Mouse (Mus musculus) kidney, postnatal 0 days (tissue): ENCODE results near the gene Tmem50a. TPM values are rescaled to one million over a fixed set of nuclear protein-coding genes. Genes with fewer than 3 reads are reported as not detected.
A peak's percentile ranks its signal among the peaks of the same experiment; 100 is the strongest.

Source experiments
- ATAC-seq: fragments of 200-750 bp; cut with Nextera tagmentation; replicated peaks from 2 replicates; pipeline ENCODE4 v1.8.0; 2017; ENCODE audit warnings: low read depth, moderate number of reproducible peaks, moderate TSS enrichment, moderate library complexity; ENCODE audit not compliant: low FRiP score
- DNase-seq: peaks from one replicate; pipeline ENCODE4 v3.0.0-alpha.2; 2016; ENCODE audit warnings: low spot score
- H3K27ac ChIP-seq: fragments of 300-500 bp; sonication (generic); 2 replicates; pipeline ENCODE4 v1.5.1; 2014; ENCODE audit warnings: mild to moderate bottlenecking
- H3K27me3 ChIP-seq: fragments of 300-500 bp; sonication (generic); 2 replicates; pipeline ENCODE4 v1.6.1; 2014; ENCODE audit warnings: low read length, mixed read lengths; ENCODE audit not compliant: insufficient read depth
- H3K36me3 ChIP-seq: fragments of 300-500 bp; sonication (generic); 2 replicates; pipeline ENCODE4 v1.6.1; 2014; ENCODE audit warnings: low read length, mixed read lengths; ENCODE audit not compliant: insufficient read depth
- H3K4me1 ChIP-seq: fragments of 300-500 bp; sonication (generic); replicated peaks from 2 replicates; pipeline ENCODE4 v1.6.1; 2014; ENCODE audit warnings: antibody characterized with exemption, low read length, mixed read lengths; ENCODE audit not compliant: insufficient read depth
- H3K4me2 ChIP-seq: fragments of 300-500 bp; sonication (generic); 2 replicates; pipeline ENCODE4 v1.6.1; 2014; ENCODE audit warnings: mild to moderate bottlenecking, low read length, moderate library complexity, mixed read lengths
- H3K4me3 ChIP-seq: fragments of 300-500 bp; sonication (generic); replicated peaks from 2 replicates; pipeline ENCODE4 v1.5.1; 2014; ENCODE audit warnings: low read depth, low read length
- H3K9ac ChIP-seq: fragments of 300-500 bp; sonication (generic); 2 replicates; pipeline ENCODE4 v1.6.1; 2014; ENCODE audit warnings: low read depth, low read length
- H3K9me3 ChIP-seq: fragments of 300-500 bp; sonication (generic); replicated peaks from 2 replicates; pipeline ENCODE4 v1.6.1; 2016; ENCODE audit warnings: low read length, inconsistent platforms, mixed read lengths
- CTCF ChIP-seq: IDR thresholded peaks from 2 replicates; pipeline ENCODE4 v1.5.1; 2016; ENCODE audit warnings: antibody characterized with exemption, low read depth, mild to moderate bottlenecking, moderate library complexity
- WGBS: fragments of 180-500 bp; shearing (Covaris S2); extraction: QIAGEN DNeasy Blood & Tissue Kit; methylation state at CpG from one replicate; pipeline ENCODE4 v1.1.7; 2014; 5-methylcytosine and 5-hydroxymethylcytosine counted together
- polyA plus RNA-seq: library from polyadenylated mRNA; unstranded; fragments of >200 nt; fragmentation: Nextera tagmentation; extraction: Ambion mirVana; gene quantifications from 2 replicates; pipeline ENCODE4 v1.2.1, GENCODE M21; 2015

Tmem50a gene
- polyA plus RNA-seq, 1 experiment from 2014 or later, result 169 TPM

DNA sequence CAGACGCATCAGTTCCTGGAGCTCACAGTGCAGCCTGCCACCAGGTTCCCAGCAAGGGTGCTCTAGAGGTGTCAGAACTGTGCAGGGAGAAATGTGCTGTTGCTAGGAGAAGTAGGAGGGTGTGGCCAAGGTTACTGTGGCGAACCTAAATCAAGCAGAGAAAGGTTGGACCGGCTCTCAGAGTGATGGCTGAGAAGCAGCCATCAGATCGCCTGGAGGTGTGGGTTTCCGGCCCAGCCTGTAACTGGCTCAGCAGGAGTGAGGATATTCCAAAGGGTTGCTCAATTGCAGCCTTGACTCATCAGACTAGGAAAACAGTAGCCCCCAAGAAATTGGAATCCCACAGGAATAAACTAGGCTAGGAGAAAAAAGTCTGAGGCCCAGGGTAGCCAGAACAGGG is 58.3 kb downstream of the Tmem50a start:
- H3K4me3 ChIP-seq, result no peak overlapping the region

DNA sequence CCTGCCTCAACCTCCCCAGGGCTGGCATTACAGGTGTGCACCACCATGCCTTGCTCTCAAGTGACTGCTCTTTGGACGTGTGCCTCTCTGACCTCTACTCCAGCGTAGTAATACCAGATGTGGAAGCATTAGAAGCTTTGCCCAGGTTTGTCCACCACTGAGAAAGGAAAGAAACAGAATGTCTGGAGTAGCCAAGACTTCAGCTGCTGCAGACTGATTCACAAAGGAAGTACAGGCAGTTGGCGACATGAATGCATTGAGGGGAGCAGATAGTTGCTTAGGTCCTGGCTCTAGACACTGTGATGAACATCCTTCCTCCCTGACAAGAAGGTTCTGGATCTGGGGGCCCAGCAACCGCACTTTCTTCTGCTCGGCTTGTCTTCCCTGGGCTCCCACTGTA is 58.8 kb downstream of the Tmem50a start:
- H3K27ac ChIP-seq, result no peak overlapping the region
- WGBS, result 47% methylated on average over 5 of the region's 5 CpGs
- TF ChIP-seq CTCF, result no peak

More for the DNA sequence above, 58.3 kb downstream of the Tmem50a start:
- no peaks in the 10 kb centered on the region for H3K27me3 ChIP-seq
- H3K4me1 ChIP-seq, result peaks cover 5% of the 10 kb centered on the region; the same call in 1 of the 2 replicates
- H3K9me3 ChIP-seq, result no peaks in the 10 kb centered on the region
- no peaks in the 10 kb centered on the region for H3K36me3 ChIP-seq
- ATAC-seq, result no peak
- DNase-seq, result peak; percentile 46
- 24% methylated on average over 5 of the region's 5 CpGs for WGBS
- no peak overlapping the region for H3K27ac ChIP-seq
- H3K9ac ChIP-seq, result no peak overlapping the region
- TF ChIP-seq CTCF, result no peak
- no peak overlapping the region for H3K4me2 ChIP-seq

DNA sequence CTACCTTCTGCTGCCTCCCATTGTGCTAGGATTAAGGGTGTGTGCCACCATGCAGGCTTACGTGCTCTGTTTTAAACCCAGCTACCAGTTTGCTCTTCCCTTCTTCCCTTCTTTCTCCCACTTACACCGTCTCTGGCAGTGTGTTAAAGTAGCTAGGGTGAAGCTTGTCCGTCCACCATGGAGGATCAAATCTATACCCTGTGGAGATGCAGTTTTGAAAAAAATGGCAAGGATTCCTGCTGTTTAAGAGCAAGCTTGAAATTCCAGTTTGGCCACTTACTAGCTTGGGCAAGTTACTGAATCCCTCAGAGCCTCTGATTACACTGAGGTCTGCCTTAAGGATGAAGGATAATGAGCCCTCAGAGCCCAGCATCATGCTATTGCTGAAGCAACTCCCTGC is 59.5 kb downstream of the Tmem50a start:
- Histone ChIP-seq H3K9ac (no peak overlapping the region), H3K27ac (no peak overlapping the region), H3K9me3 (no peaks in the 10 kb centered on the region), H3K4me1 (peaks cover 7% of the 10 kb centered on the region; the same call in 1 of the 2 replicates), H3K4me3 (no peak overlapping the region), H3K4me2 (no peak overlapping the region), H3K27me3 (no peaks in the 10 kb centered on the region), H3K36me3 (no peaks in the 10 kb centered on the region)
- ATAC-seq (no peak), DNase-seq (no peak)
- TF ChIP-seq CTCF, result no peak
- WGBS, result 65% methylated on average over 3 of the region's 3 CpGs

More for the DNA sequence above, 58.8 kb downstream of the Tmem50a start:
- H3K36me3 ChIP-seq, result no peaks in the 10 kb centered on the region
- peaks cover 7% of the 10 kb centered on the region; the same call in 1 of the 2 replicates for H3K4me1 ChIP-seq
- no peak overlapping the region for H3K4me2 ChIP-seq
- no peak overlapping the region for H3K9ac ChIP-seq
- ATAC-seq (no peak), DNase-seq (no peak)
- no peak overlapping the region for H3K4me3 ChIP-seq
- H3K27me3 ChIP-seq, result no peaks in the 10 kb centered on the region
- H3K9me3 ChIP-seq, result no peaks in the 10 kb centered on the region

DNA sequence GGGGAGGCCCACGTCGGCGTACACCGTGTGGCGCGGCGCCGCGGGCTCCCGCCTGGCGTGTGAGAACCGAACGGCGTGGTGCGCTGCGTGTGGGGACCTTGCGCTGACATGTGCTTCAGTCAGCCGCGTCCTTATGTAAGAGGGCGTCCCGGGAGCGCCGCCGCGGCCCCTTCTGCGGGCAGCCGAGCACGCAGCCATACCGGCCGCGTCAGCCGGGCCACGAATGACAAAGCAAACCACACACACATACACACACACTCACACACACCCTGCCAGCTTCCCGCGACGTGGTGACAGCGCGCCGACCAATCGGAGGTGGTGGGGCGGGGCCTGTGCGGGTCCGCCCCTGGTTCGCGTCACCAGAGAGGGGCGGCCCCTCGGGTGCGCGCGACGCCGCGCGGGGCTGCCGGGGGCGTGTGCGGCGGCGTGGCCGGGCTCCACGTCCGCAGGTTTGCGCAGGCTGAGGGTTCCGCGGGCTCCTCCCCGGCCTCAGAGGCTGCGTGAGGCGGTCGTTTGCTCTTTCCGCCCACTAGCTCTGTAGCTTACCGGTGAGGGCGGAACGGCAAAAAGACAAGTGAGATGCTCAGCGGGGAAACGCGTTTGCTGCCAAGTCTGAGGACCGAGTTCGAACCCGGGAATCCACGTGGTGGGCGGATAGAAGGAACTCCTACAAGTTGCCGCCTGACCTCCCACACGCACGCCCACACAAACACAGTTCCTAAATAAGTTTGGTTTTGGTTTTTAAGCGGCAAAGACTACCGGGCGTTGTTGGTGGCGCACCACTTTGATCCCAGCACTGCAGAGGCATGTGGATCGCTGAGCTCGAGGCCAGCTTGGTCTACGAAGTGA is 61.0 kb downstream of the Tmem50a start:
- no peaks in the 10 kb centered on the region for H3K9me3 ChIP-seq
- H3K27ac ChIP-seq, result peak overlapping the region; percentile 94
- ATAC-seq (peak; percentile 94), DNase-seq (peak; percentile 91)
- WGBS, result 1% methylated on average over 91 of the region's 91 CpGs
- H3K4me3 ChIP-seq, result peak overlapping the region; percentile 96
- peak overlapping the region; percentile 54 for H3K9ac ChIP-seq
- peak overlapping the region; percentile 83 for H3K4me2 ChIP-seq
- no peaks in the 10 kb centered on the region for H3K27me3 ChIP-seq
- no peaks in the 10 kb centered on the region for H3K36me3 ChIP-seq
- H3K4me1 ChIP-seq, result peaks cover 7% of the 10 kb centered on the region; the same call in 1 of the 2 replicates
- no peak for TF ChIP-seq CTCF

DNA sequence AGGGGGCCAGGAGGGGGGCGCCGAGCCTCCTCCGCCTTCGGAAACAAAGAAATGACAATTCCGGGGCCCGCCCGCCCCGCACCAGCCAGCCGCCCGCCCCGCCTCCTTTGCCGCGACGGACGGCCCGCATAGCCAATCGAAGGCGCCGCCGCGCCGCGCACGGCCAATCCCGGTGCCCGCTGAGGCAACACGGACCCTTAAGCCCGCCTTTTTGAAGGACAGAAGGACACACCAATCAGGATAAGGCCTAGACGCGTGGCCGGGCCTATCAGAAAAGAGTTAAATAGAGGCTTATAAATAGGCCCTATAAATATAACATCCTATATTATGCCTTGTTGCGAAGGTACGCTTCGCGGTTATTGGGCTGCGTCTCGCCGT is 61.6 kb downstream of the Tmem50a start, which contains the start of gene Maco1:
TSS of gene Maco1 (minus strand) at position 87 of the 378 bp plus-strand sequence.
- WGBS, result under 1% methylated on average over 38 of the region's 38 CpGs
- Histone ChIP-seq H3K4me3 (peak within 1 kb of the TSS; percentile 96), H3K4me2 (peak within 1 kb of the TSS; percentile 88), H3K27me3 (no peaks in the 10 kb centered on the region), H3K9me3 (no peaks in the 10 kb centered on the region), H3K27ac (peak within 1 kb of the TSS; percentile 94), H3K9ac (peak within 1 kb of the TSS; percentile 92), H3K36me3 (no peaks in the 10 kb centered on the region), H3K4me1 (peaks cover 7% of the 10 kb centered on the region; the same call in 1 of the 2 replicates)
- no peak for TF ChIP-seq CTCF
- DNase-seq, result peak; percentile 97
- peak; percentile 96 for ATAC-seq

DNA sequence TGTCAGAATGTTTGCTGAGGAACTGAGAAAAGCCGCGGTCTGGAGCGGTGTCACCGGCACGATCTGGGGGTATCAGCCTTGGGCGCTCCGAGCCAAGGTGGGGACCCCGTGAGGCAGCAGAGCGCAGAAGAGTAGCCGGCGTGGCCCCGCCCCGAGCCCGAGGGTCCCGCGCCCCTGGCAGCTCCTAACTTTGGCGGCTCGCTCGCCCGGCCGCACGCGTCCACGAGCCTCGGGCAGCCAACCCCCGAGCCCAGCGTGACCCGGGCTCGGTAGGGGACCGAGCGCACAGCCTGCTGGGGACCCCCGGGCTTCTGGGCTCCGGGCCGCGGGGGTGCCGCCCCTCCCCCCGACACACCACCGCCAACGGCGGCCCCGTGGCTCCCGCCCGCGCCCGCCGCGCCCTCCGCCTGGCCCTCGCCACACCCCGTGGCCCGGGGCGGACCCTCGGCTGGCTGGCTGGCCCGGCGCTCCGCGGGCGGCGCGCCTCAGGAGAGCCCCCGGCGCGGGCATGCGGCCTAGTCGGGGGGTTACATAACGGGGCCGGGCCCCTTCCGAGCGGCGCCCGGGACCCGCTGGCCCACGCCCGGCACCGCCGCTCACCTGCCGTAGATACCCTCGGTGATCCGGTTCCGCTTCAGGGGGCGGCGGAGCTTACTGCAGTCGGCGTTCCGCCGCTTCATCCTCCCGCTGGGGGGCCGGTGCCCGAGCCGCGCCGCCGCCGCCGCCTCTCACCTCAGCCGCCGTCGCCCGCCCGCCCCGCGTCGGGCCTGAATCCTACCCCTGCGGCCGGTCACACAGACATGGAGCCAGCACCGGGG is 62.2 kb downstream of the Tmem50a start:
- DNase-seq, result no peak

More for the DNA sequence above, 62.2 kb downstream of the Tmem50a start:
- peak overlapping the region; percentile 88 for H3K4me2 ChIP-seq
- peak overlapping the region; percentile 78 for H3K27ac ChIP-seq
- peak; percentile 33 for ATAC-seq
- H3K4me1 ChIP-seq, result peaks cover 7% of the 10 kb centered on the region; the same call in 1 of the 2 replicates
- H3K9ac ChIP-seq, result peak overlapping the region; percentile 92
- no peaks in the 10 kb centered on the region for H3K9me3 ChIP-seq
- TF ChIP-seq CTCF, result no peak
- H3K36me3 ChIP-seq, result no peaks in the 10 kb centered on the region
- WGBS, result under 1% methylated on average over 67 of the region's 106 CpGs
- no peaks in the 10 kb centered on the region for H3K27me3 ChIP-seq
- H3K4me3 ChIP-seq, result peak overlapping the region; percentile 96
